Mouse (Mus musculus) mesoderm, embryonic 11.5 days (tissue): Measurements from ENCODE around the gene Capns1.

Experiments
- DNase-seq: peaks from one replicate; pipeline ENCODE4 v3.0.0-alpha.2; 2012; ENCODE audit warnings: low read depth, low spot score

Capns1 gene

GRCm38 (mm10) chr7:30170283-30170951 is 28.2 kb downstream of the Capns1 start:
- no peak for DNase-seq

DNA sequence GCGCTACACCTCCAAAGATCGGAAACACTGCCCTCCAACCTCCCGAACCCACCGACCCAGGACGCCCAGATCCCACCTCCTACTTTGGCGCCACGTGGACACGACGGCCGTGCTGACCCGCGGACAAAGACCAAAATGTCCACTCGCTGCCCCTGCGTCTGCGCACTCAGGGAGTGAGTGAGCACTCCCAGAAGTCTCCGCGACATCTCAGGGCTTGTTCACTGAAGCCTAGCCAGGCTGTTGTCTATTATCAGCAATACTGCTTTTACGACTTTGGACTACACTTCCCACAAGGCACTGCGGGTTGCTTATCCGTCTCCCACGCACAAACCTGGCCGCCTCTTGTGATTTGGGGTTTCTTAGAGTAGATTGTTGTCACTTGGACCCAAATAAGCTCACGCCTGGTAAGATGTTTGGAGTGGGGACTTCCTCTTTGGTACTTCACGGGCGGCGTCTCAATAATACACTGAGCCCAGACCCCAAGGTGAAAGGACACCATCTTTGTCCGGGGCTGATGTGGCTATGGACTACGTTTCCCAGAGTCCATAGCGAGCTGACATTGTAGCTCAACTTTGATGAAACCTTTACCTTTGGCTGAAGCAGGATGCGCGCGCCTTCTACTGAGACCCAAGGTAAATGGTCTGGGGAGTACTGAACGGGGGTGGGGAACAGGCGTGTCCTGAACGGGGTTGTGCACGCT is 28.9 kb downstream of the Capns1 start, which contains the start of gene Zfp146:
TSS of gene Zfp146 (minus strand) at position 168 of the 700 bp plus-strand sequence.
- DNase-seq: peak; percentile 96

GRCm38 (mm10) chr7:30168914-30169582 is 29.6 kb downstream of the Capns1 start:
- DNase-seq: no peak

GRCm38 (mm10) chr7:30164745-30165144 is 33.9 kb downstream of the Capns1 start:
- no peak for DNase-seq

DNA sequence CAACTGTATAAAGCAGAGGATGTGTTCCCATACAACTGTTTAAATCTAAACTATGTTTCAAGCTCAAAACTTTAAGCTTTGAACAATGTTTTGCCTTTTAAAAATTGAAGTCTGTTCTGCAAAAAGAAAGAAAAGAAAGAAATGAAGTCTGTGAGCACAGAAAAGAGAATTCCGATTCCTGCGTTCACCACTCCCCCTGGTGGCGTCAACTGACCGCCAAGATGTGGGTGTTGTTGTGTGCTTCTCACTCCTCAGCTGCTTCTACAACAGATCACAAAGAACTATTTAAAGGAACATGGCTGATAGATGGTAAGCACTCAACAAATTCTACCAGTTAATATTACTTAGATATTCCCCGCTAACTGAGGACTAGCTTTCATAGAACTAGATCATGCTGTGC is 35.5 kb downstream of the Capns1 start:
- DNase-seq: no peak

- DNase-seq: no peak
Observed at GRCm38 (mm10) chr7:30155507-30155906, 43.1 kb downstream of the Capns1 start.

DNA sequence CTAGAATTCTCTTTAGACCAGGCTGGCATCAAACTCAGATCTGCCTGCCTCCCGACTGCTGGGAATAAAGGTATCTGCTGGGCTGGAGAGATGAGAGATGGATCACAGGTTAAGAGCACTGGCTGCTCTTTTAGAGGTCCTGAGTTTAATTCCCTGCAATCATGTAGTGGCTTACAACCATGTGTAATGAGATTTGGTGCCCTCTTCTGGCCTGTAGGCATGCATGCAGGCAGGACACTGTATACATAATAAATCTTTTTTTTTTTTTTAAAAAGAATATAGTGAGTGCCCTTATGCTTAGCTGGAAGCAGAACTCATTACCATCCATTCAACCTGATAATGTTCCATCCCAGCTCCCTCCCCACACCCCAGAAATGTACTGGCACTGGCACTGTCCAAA is 44.6 kb downstream of the Capns1 start:
- no peak for DNase-seq

- DNase-seq: no peak
Observed at GRCm38 (mm10) chr7:30147011-30147410, 51.6 kb downstream of the Capns1 start.

- DNase-seq: peak; percentile 88
Observed at GRCm38 (mm10) chr7:30143555-30144209, 54.9 kb downstream of the Capns1 start.

DNA sequence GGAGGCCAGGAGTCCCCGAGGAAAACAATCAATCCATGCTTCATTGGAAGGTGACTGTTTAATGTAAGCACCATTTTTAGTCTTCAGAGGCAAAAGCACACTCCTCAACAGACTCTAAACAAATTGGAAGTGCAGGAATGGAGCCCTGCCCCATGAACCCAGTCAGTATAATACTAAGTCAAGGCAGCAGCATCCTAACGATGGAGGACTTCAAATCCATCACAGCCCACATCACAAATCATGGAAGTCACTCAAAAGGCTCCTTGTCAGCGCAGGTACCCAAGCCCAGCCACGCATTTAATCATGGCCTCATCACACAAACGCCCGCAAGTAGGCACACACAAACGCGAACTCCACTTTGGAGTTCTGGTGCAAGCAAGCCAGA is 55.4 kb downstream of the Capns1 start:
- no peak for DNase-seq
